Mouse (Mus musculus) liver, adult 2 months (tissue): ENCODE data around the gene Emc3. TPM values are rescaled to one million over a fixed set of nuclear protein-coding genes. Genes with fewer than 3 reads are reported as not detected.

Source experiments
- DNase-seq: peaks from one replicate; pipeline ENCODE4 v3.0.0-alpha.2; 2011; ENCODE audit warnings: low read depth, low spot score; ENCODE audit errors: extremely low read depth
- H3K27ac ChIP-seq: fragments of 200-500 bp; replicated peaks from 2 replicates; pipeline ENCODE4 v1.5.1; 2012; ENCODE audit warnings: low read depth, mild to moderate bottlenecking, control low read depth, inconsistent platforms, low read length; ENCODE audit not compliant: insufficient read depth
- H3K27me3 ChIP-seq: fragments of 200-500 bp; 2 replicates; pipeline ENCODE4 v1.6.1; 2012; ENCODE audit warnings: mild to moderate bottlenecking, moderate library complexity, low read length, inconsistent platforms; ENCODE audit not compliant: control insufficient read depth, insufficient read depth
- H3K36me3 ChIP-seq: fragments of 200-500 bp; 2 replicates; pipeline ENCODE4 v1.6.1; 2012; ENCODE audit warnings: low read length, inconsistent platforms; ENCODE audit not compliant: control insufficient read depth, insufficient read depth
- H3K4me1 ChIP-seq: fragments of 200-500 bp; 2 replicates; pipeline ENCODE4 v1.6.1; 2011; ENCODE audit warnings: low read length; ENCODE audit not compliant: control insufficient read depth, insufficient read depth
- H3K4me3 ChIP-seq: fragments of 200-500 bp; 2 replicates; pipeline ENCODE4 v1.5.1; 2011; ENCODE audit warnings: low read depth, mild to moderate bottlenecking, control low read depth, low read length, moderate library complexity; ENCODE audit not compliant: insufficient read depth
- H3K79me2 ChIP-seq: fragments of 200-500 bp; 2 replicates; pipeline ENCODE4 v1.6.1; 2012; ENCODE audit warnings: inconsistent platforms, mild to moderate bottlenecking, low read length, moderate library complexity; ENCODE audit not compliant: control insufficient read depth, insufficient read depth
- H3K9ac ChIP-seq: fragments of 200-500 bp; 2 replicates; pipeline ENCODE4 v1.6.1; 2012; ENCODE audit warnings: low read depth, mild to moderate bottlenecking, control low read depth, inconsistent platforms, low read length
- CTCF ChIP-seq: fragments of 200-500 bp; IDR thresholded peaks from 2 replicates; pipeline ENCODE4 v1.5.1; 2011; ENCODE audit warnings: low read depth, low read length, control low read depth
- POLR2A ChIP-seq: fragments of 200-500 bp; IDR thresholded peaks from 2 replicates; pipeline ENCODE4 v1.6.1; 2011; ENCODE audit warnings: low read length, control low read depth; ENCODE audit not compliant: insufficient read depth; ENCODE audit errors: extremely low read depth
- WGBS: fragments of 180-500 bp; shearing (Covaris S2); methylation state at CpG from one replicate; pipeline ENCODE4 v1.1.7; 2018; 5-methylcytosine and 5-hydroxymethylcytosine counted together
- polyA plus RNA-seq: library from polyadenylated mRNA; depleted of rRNA; stranded (reverse); fragments of >200 nt; gene quantifications from 2 replicates; pipeline ENCODE4 v1.2.3, GENCODE M21; 2012; rRNA removed
- total RNA-seq: library from RNA; depleted of rRNA; stranded (reverse); fragments of >200 nt; gene quantifications from 2 replicates; pipeline ENCODE4 v1.2.3, GENCODE M21; 2014; rRNA removed

Emc3 gene
- 53.5 and 56.0 TPM in 2 replicates for total RNA-seq
- 31.9 and 35.5 TPM in 2 replicates for polyA plus RNA-seq

DNA sequence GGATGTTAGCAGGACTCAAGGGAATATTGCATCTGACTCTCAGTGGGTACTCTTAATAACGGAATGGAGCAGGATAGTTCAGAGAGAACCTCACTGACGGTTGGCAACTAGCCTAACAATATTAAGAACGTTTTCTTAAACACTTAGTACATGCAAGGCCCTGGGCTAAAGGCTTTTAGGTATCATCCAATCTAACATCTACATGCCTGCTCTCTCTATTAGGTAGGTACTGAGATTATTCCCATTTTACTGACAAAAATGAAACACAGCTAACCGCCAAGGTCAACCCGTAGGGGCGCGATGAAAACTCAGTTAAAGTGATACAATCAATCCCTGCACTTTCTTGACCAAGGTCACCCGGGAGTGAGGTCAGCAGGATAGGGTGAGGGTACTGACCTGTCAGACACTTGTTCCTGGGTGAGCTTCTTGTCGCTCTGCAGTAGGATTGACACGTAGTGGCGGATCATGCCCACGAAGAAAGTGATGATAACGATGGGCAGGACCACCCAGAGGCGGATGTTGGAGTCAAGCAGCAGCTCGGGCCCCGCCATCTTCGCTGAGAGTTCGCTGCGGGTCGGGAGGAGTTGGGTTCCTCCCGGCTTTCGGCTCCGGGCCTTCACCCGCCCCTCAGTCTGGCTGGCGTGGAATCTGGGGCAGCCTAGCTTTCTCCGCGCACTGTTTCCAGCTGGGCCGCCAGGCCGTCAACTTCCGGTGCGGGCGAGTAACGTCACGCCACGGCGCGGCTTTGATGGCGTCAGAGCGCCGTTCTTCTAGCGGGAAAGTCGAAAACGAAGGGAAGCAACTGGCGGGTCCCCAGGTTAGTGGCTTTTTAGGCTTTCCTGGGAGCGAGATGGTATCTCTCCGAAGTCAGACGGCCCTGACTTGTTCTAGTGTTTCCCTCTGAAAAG is at the start of gene Emc3, which contains the start of gene Fancd2:
Gene Emc3 (minus strand): TSS at position 721 of the 908 bp plus-strand sequence.
Gene Fancd2 (plus strand): TSS at position 751 of the 908 bp plus-strand sequence.
- WGBS = under 1% methylated on average over 47 of the region's 47 CpGs
- Histone ChIP-seq H3K4me1 (peaks cover 7% of the 10 kb centered on the region), H3K9ac (peak within 1 kb of the TSS; percentile 90), H3K4me3 (peak within 1 kb of the TSS; percentile 93), H3K79me2 (peaks cover 14% of the 10 kb centered on the region; the same call in 1 of the 2 replicates), H3K27me3 (no peaks in the 10 kb centered on the region), H3K27ac (peak within 1 kb of the TSS; percentile 74), H3K36me3 (no peaks in the 10 kb centered on the region; the same call in 1 of the 2 replicates)
- peak; percentile 62 for DNase-seq
- TF ChIP-seq CTCF (no peak), POLR2A (peak; percentile 36; the same call in 1 of the 2 replicates)

DNA sequence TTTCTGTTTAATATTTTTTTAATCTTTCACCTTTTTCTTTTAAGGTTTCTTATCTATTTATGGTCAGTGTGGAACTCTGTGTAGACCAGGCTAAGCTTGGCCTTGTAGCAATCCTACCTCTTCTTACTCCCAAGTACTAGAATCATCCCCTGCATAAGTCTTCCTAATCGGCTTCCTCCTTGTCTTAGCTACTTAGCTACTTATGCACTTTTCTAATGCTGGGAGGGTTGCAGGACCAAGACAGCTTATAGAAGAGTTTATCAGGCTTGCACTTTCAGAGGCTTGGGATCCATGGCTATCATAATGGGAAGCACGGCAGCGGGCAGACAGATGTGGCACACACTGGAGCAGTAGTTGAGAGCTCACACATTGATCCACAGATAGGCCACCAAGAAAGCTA is 47.9 kb upstream of the Emc3 start:
- Histone ChIP-seq H3K4me3 (no peak overlapping the region), H3K27ac (no peak overlapping the region), H3K36me3 (no peaks in the 10 kb centered on the region), H3K27me3 (no peaks in the 10 kb centered on the region), H3K79me2 (no peaks in the 10 kb centered on the region), H3K4me1 (no peaks in the 10 kb centered on the region), H3K9ac (no peak overlapping the region)
- no peak for TF ChIP-seq POLR2A
- TF ChIP-seq CTCF = no peak
- no peak for DNase-seq
- 97% methylated on average over 3 of the region's 3 CpGs for WGBS

DNA sequence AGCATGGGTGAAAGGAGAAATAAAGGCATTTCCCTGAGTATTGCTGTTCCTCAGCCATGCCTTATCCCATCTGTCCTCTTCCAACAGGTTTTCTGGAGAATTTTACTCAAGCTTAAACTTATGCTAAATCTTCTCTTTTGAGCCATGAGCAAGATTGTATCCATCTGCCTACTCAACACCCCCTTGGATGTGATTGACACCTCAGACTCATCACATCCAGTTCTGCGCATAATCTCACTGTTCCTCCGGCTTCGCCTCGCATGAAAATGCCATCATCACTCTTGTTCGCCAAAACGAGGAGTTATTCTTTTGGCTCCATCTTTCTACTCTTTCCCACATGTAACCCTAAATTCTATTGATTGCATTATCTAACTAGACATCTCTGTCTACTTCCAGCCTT is 44.6 kb upstream of the Emc3 start:
- H3K27me3 ChIP-seq = no peaks in the 10 kb centered on the region
- no peak for DNase-seq
- no peak overlapping the region for H3K4me3 ChIP-seq
- H3K79me2 ChIP-seq = no peaks in the 10 kb centered on the region
- no peaks in the 10 kb centered on the region for H3K4me1 ChIP-seq
- H3K27ac ChIP-seq = no peak overlapping the region
- WGBS = 97% methylated on average over 6 of the region's 6 CpGs
- no peak for TF ChIP-seq CTCF
- TF ChIP-seq POLR2A = no peak
- no peak overlapping the region for H3K9ac ChIP-seq
- no peaks in the 10 kb centered on the region for H3K36me3 ChIP-seq

DNA sequence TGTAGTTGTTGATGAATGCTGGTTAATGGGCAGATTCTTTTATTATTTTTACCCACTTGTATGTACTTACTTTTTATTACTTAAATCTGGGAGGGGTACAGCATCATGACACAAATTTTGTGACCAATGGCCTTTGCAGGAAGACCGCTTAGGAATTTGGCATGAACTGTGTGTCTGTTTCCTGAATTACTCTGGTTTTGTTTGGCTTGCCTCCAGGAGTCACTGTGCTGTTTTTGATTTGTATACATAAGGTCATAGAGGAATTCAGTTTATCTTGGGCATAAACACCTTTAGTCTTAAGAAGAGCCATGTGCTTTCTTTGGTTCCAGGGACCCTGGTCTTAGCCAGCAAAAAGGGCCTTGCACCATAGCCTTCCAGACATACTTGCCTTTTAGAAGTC is 33.1 kb upstream of the Emc3 start:
- Histone ChIP-seq H3K4me3 (no peak overlapping the region), H3K27ac (no peak overlapping the region), H3K79me2 (no peaks in the 10 kb centered on the region), H3K27me3 (no peaks in the 10 kb centered on the region), H3K4me1 (no peaks in the 10 kb centered on the region), H3K9ac (no peak overlapping the region), H3K36me3 (no peaks in the 10 kb centered on the region)
- no peak for DNase-seq
- WGBS = 76% methylated on average over 1 of the region's 1 CpGs
- TF ChIP-seq POLR2A (no peak), CTCF (no peak)

DNA sequence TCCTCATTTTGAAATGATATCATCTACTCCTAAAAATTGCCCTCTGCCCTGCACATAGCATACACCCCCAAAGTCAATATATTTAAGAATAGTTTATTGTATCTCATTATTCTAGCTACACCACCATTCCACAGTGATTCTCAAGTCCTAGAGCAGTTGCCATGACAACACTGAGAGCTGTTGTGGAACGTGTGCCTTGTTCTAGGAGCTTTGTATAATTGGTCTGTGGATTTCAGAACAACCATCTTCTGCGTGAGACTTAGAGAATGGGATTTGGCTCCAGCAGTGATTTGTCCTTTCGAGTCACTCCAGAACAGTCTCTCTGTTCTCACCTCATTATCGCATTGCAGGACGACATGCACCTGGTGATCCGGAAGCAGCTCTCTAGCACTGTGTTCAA is 28.3 kb upstream of the Emc3 start:
- Histone ChIP-seq H3K27ac (no peak overlapping the region), H3K4me3 (no peak overlapping the region), H3K4me1 (no peaks in the 10 kb centered on the region), H3K36me3 (no peaks in the 10 kb centered on the region), H3K79me2 (no peaks in the 10 kb centered on the region), H3K9ac (no peak overlapping the region), H3K27me3 (no peaks in the 10 kb centered on the region)
- 93% methylated on average over 6 of the region's 6 CpGs for WGBS
- no peak for DNase-seq
- TF ChIP-seq POLR2A = no peak
- no peak for TF ChIP-seq CTCF

DNA sequence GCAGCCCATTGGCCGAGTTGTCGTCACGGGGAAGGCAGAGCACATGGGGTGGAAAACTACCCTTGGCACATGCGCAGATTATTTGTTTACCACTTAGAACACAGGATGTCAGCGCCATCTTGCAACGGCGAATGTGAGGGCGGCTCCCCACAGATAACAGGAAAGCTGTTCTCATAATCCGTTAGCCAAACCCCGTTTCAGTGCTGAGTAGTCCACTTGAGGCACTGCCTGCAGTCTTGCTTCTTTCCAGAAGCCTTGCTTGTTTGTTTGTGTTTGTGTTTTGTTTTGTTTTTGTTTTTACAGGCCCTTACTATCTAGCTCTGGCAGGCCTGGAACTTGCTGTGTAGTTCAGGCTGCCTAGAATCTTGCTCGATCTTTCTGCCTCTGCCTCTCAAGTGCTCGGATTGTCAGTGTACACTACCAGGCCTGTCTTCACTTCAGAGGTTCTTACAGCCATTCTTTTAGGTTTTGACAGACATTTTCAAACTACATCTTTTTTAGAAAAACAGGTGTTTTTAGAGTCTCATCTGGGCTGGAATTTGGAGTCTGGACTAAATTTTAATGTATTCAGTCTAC is 12.5 kb upstream of the Emc3 start:
- no peaks in the 10 kb centered on the region for H3K4me1 ChIP-seq
- H3K4me3 ChIP-seq = no peak overlapping the region
- WGBS = 89% methylated on average over 9 of the region's 12 CpGs
- H3K27me3 ChIP-seq = no peaks in the 10 kb centered on the region
- TF ChIP-seq CTCF (no peak), POLR2A (no peak)
- no peaks in the 10 kb centered on the region for H3K36me3 ChIP-seq
- H3K27ac ChIP-seq = no peak overlapping the region
- no peak for DNase-seq
- no peak overlapping the region for H3K9ac ChIP-seq
- no peaks in the 10 kb centered on the region for H3K79me2 ChIP-seq
